Comparison of ENCODE assay signal across 18 mouse cellular contexts in genomic region chr8:69272435-69272834, GRCm38 (mm10).
"Had no signal": no experiment of that assay in that cellular context is flagged by ENCODE, and none has a peak within 500 bp of the region (broad histone marks: within the 10 kb centered on the region; RNA-seq: fewer than 3 reads in every experiment).

No protein-coding gene starts in this region.

- ATAC-seq: liver, postnatal 0 days; lung, postnatal 0 days; midbrain, embryonic 15.5 days had no signal

- DNase-seq: kidney, adult 18-20 months; kidney, adult 9 months; kidney, postnatal 14 days; kidney, postnatal 4 days; left cerebral cortex, postnatal 4 days; liver, postnatal 0 days; lung, embryonic 14.5 days; right cerebral cortex, postnatal 25 days; spleen, adult 18-20 months; thymus, postnatal 36 days had no signal

- H3K4me3 ChIP-seq: midbrain, embryonic 12.5 days; stomach, embryonic 15.5 days had no signal

- H3K9ac ChIP-seq: limb, embryonic 12.5 days; limb, embryonic 15.5 days; liver, embryonic 14.5 days; liver, postnatal 0 days; midbrain, embryonic 12.5 days; midbrain, embryonic 15.5 days; stomach, embryonic 15.5 days had no signal

- H3K27ac ChIP-seq: limb, embryonic 12.5 days; limb, embryonic 15.5 days; liver, embryonic 14.5 days; macrophage; midbrain, embryonic 12.5 days; midbrain, embryonic 15.5 days; stomach, embryonic 15.5 days had no signal

- H3K27me3 ChIP-seq: limb, embryonic 12.5 days; limb, embryonic 15.5 days; midbrain, embryonic 12.5 days; midbrain, embryonic 15.5 days; stomach, embryonic 15.5 days had no signal

- H3K36me3 ChIP-seq: stomach, embryonic 15.5 days had no signal

- H3K4me2 ChIP-seq: stomach, embryonic 15.5 days had no signal

- H3K9me3 ChIP-seq: stomach, embryonic 15.5 days had no signal
